Mouse (Mus musculus): ENCODE measurements around the gene Sowahc. TPM values are rescaled to one million over a fixed set of nuclear protein-coding genes. Genes with fewer than 3 reads are reported as not detected.

Sowahc gene
- 3.7 and 4.2 TPM in 2 replicates for polyA plus RNA-seq (2015; fragmentation: Nextera tagmentation; extraction: Ambion mirVana)

- Histone ChIP-seq H3K27ac (ENCODE audit: low read depth, low read length) (peak within 1 kb of the TSS; percentile 78), H3K9me3 (ENCODE audit: control insufficient read depth) (no peaks in the 10 kb centered on the region), H3K9ac (ENCODE audit: low read depth, low read length) (peak within 1 kb of the TSS; percentile 80), H3K4me1 (replicated peaks; ENCODE audit: control insufficient read depth, insufficient read depth, low read length) (peaks cover 3% of the 10 kb centered on the region; the same call in 1 of the 2 replicates), H3K4me3 (ENCODE audit: low read depth, low read length) (peak within 1 kb of the TSS; percentile 90), H3K36me3 (ENCODE audit: control insufficient read depth, insufficient read depth) (no peaks in the 10 kb centered on the region), H3K27me3 (replicated peaks; ENCODE audit: control insufficient read depth, insufficient read depth, low read length) (no peaks in the 10 kb centered on the region), H3K4me2 (replicated peaks; ENCODE audit: low read depth) (peak within 1 kb of the TSS; percentile 94)
- peak; percentile 98 for ATAC-seq
- no peak for TF ChIP-seq CTCF (IDR thresholded peaks at IDR 0.05; ENCODE audit: low read depth)
- under 1% methylated on average over 81 of the region's 84 CpGs for WGBS
Measured at GRCm38 (mm10) chr10:59221473-59222270, at the start of gene Sowahc, which contains the start of gene Sept10. Gene Sowahc, plus strand, starts transcription at chr10:59221953. Gene Sept10, minus strand, starts transcription at chr10:59221847.

GRCm38 (mm10) chr10:59172539-59172938 is 49.2 kb upstream of the Sowahc start:
- H3K27ac ChIP-seq (ENCODE audit: low read depth, low read length) = no peak overlapping the region
- H3K9me3 ChIP-seq (ENCODE audit: control insufficient read depth) = no peaks in the 10 kb centered on the region
- no peak overlapping the region for H3K9ac ChIP-seq (ENCODE audit: low read depth, low read length)
- no peak for ATAC-seq
- no peaks in the 10 kb centered on the region for H3K27me3 ChIP-seq (replicated peaks; ENCODE audit: control insufficient read depth, insufficient read depth, low read length)
- TF ChIP-seq CTCF (IDR thresholded peaks at IDR 0.05; ENCODE audit: low read depth) = peak; percentile 23; the same call in 1 of the 2 replicates
- H3K4me2 ChIP-seq (replicated peaks; ENCODE audit: low read depth) = no peak overlapping the region
- no peak overlapping the region for H3K4me3 ChIP-seq (ENCODE audit: low read depth, low read length)
- no peaks in the 10 kb centered on the region; the same call in 1 of the 2 replicates for H3K36me3 ChIP-seq (ENCODE audit: control insufficient read depth, insufficient read depth)
- H3K4me1 ChIP-seq (replicated peaks; ENCODE audit: control insufficient read depth, insufficient read depth, low read length) = no peaks in the 10 kb centered on the region
- WGBS = 80% methylated on average over 1 of the region's 1 CpGs

- ATAC-seq = no peak
- Histone ChIP-seq H3K4me1 (replicated peaks; ENCODE audit: control insufficient read depth, insufficient read depth, low read length) (no peaks in the 10 kb centered on the region), H3K36me3 (ENCODE audit: control insufficient read depth, insufficient read depth) (no peaks in the 10 kb centered on the region), H3K27ac (ENCODE audit: low read depth, low read length) (no peak overlapping the region), H3K4me2 (replicated peaks; ENCODE audit: low read depth) (no peak overlapping the region), H3K9me3 (ENCODE audit: control insufficient read depth) (no peaks in the 10 kb centered on the region), H3K9ac (ENCODE audit: low read depth, low read length) (no peak overlapping the region), H3K27me3 (replicated peaks; ENCODE audit: control insufficient read depth, insufficient read depth, low read length) (no peaks in the 10 kb centered on the region), H3K4me3 (ENCODE audit: low read depth, low read length) (no peak overlapping the region)
- WGBS = 75% methylated on average over 3 of the region's 3 CpGs
- TF ChIP-seq CTCF (IDR thresholded peaks at IDR 0.05; ENCODE audit: low read depth) = no peak
Measured at GRCm38 (mm10) chr10:59179620-59180019, 42.1 kb upstream of the Sowahc start.

- 73% methylated on average over 3 of the region's 3 CpGs for WGBS
- no peaks in the 10 kb centered on the region for H3K9me3 ChIP-seq (ENCODE audit: control insufficient read depth)
- no peak overlapping the region for H3K4me2 ChIP-seq (replicated peaks; ENCODE audit: low read depth)
- no peaks in the 10 kb centered on the region for H3K4me1 ChIP-seq (replicated peaks; ENCODE audit: control insufficient read depth, insufficient read depth, low read length)
- ATAC-seq = no peak
- no peaks in the 10 kb centered on the region for H3K27me3 ChIP-seq (replicated peaks; ENCODE audit: control insufficient read depth, insufficient read depth, low read length)
- no peak overlapping the region for H3K4me3 ChIP-seq (ENCODE audit: low read depth, low read length)
- no peak overlapping the region for H3K27ac ChIP-seq (ENCODE audit: low read depth, low read length)
- no peak for TF ChIP-seq CTCF (IDR thresholded peaks at IDR 0.05; ENCODE audit: low read depth)
- no peaks in the 10 kb centered on the region; the same call in 1 of the 2 replicates for H3K36me3 ChIP-seq (ENCODE audit: control insufficient read depth, insufficient read depth)
- H3K9ac ChIP-seq (ENCODE audit: low read depth, low read length) = no peak overlapping the region
Measured at GRCm38 (mm10) chr10:59182306-59182705, 39.4 kb upstream of the Sowahc start.

- no peak overlapping the region for H3K4me2 ChIP-seq (replicated peaks; ENCODE audit: low read depth)
- H3K9me3 ChIP-seq (ENCODE audit: control insufficient read depth) = no peaks in the 10 kb centered on the region
- H3K27me3 ChIP-seq (replicated peaks; ENCODE audit: control insufficient read depth, insufficient read depth, low read length) = no peaks in the 10 kb centered on the region
- H3K4me1 ChIP-seq (replicated peaks; ENCODE audit: control insufficient read depth, insufficient read depth, low read length) = no peaks in the 10 kb centered on the region
- 66% methylated on average over 5 of the region's 5 CpGs for WGBS
- H3K27ac ChIP-seq (ENCODE audit: low read depth, low read length) = no peak overlapping the region
- no peak for ATAC-seq
- H3K4me3 ChIP-seq (ENCODE audit: low read depth, low read length) = no peak overlapping the region
- H3K9ac ChIP-seq (ENCODE audit: low read depth, low read length) = no peak overlapping the region
- H3K36me3 ChIP-seq (ENCODE audit: control insufficient read depth, insufficient read depth) = peaks cover 5% of the 10 kb centered on the region; the same call in 1 of the 2 replicates
- no peak for TF ChIP-seq CTCF (IDR thresholded peaks at IDR 0.05; ENCODE audit: low read depth)
Measured at GRCm38 (mm10) chr10:59194891-59195290, 26.9 kb upstream of the Sowahc start.

GRCm38 (mm10) chr10:59196763-59197162 is 25.0 kb upstream of the Sowahc start:
- no peaks in the 10 kb centered on the region for H3K4me1 ChIP-seq (replicated peaks; ENCODE audit: control insufficient read depth, insufficient read depth, low read length)
- H3K4me2 ChIP-seq (replicated peaks; ENCODE audit: low read depth) = no peak overlapping the region
- H3K27me3 ChIP-seq (replicated peaks; ENCODE audit: control insufficient read depth, insufficient read depth, low read length) = no peaks in the 10 kb centered on the region
- no peak overlapping the region for H3K9ac ChIP-seq (ENCODE audit: low read depth, low read length)
- H3K4me3 ChIP-seq (ENCODE audit: low read depth, low read length) = no peak overlapping the region
- no peaks in the 10 kb centered on the region for H3K9me3 ChIP-seq (ENCODE audit: control insufficient read depth)
- no peak for TF ChIP-seq CTCF (IDR thresholded peaks at IDR 0.05; ENCODE audit: low read depth)
- no peaks in the 10 kb centered on the region for H3K36me3 ChIP-seq (ENCODE audit: control insufficient read depth, insufficient read depth)
- no peak for ATAC-seq
- H3K27ac ChIP-seq (ENCODE audit: low read depth, low read length) = no peak overlapping the region
- WGBS = 87% methylated on average over 3 of the region's 3 CpGs

All from intestine, postnatal 0 days (tissue).